Mouse (Mus musculus) liver, embryonic 18 days (tissue): ENCODE measurements around the gene Naa80. TPM values are rescaled to one million over a fixed set of nuclear protein-coding genes. Genes with fewer than 3 reads are reported as not detected.

ENCODE experiments used
- polyA plus RNA-seq: library from polyadenylated mRNA; depleted of rRNA; stranded (reverse); fragments of >200 nt; gene quantifications from 2 replicates; pipeline ENCODE4 v1.2.3, GENCODE M21; 2012; rRNA removed

The Naa80 gene
- 14.5 and 16.0 TPM in 2 replicates for polyA plus RNA-seq

GRCm38 (mm10) chr9:107578587-107578986 is at the start of gene Naa80:
Naa80 (plus strand) TSS chr9:107578887.

DNA sequence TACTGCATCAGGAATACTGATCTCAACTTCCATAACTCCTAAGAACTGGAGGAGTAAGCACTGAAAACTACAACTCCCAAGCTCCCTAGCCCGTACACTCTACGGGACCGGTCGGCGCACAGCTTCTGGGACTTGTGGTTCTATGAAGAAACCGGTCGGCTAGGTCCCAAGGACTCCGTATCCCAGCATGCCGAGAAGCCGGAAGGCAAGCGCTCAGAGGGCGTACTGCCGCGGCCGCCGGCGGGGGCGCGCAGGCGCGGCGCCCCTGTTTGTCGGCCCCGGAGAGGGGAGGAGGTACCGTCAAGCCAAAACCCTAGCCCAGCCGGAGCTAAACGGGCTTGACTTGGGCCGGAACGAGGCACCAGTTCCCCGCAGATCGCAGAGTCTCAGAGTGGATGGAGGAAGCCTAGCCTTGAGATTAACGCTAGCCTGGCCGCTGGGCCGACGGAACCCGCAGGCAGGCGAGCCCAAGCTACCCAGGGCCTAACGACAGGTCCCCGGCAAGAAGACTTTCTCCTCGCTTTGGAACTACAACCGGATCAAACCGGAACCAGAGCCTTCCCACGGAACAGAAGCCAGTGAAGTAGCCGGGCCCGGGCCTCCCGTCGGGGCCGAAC is 44.8 kb upstream of the Naa80 start, which contains the start of gene Tmem115:
TSS of gene Tmem115 (plus strand) at position 155 of the 617 bp plus-strand sequence.

DNA sequence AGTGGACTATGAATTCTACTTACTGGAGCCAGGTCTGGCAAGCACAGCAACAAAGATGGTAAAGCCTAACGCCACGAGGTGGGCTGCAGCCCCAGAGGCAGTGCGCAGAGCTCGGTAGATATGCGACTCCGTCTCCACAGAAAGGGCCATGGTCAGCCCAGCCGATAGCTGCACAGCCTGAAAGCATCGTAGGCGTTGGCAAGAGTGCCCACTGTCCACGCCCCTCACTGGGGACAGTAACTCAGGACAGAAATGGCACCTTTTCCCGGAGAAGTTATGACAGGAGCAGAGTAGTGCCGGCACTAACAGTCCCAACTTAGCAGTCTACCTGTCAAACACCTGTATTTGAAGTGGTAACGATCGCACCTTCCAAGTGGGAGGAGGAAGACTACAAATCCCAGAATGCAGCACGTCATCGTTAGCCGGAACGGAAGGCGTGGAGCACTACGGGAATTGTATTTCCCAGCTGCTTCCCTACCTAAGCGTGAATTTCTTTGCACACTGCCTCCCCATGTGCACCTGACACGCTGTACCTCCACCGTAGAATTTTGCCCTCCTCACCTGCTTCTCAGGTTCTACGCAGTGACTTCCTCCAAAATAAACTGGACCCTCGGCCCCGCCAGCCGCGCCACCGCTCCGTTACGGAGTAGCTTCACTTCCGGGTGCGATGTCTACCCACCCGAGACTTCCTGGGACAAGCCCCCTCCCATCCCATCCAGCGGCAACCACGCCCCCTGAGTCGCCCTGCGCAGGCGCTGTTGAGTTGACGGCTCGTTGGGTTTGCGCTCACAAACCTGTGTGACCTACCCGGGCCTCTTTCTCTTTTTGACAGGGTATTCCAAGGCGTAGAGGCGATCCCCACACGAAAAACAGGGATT is 37.0 kb upstream of the Naa80 start, which contains the start of the genes Cyb561d2 and Nprl2:
TSS of gene Cyb561d2 (minus strand) at position 720 of the 878 bp plus-strand sequence.
TSS of gene Nprl2 (plus strand) at position 753 of the 878 bp plus-strand sequence.

GRCm38 (mm10) chr9:107547026-107547425 is 31.7 kb upstream of the Naa80 start, which contains the start of gene Zmynd10:
Zmynd10 (plus strand) TSS chr9:107547298.

GRCm38 (mm10) chr9:107551117-107551889 is 27.4 kb upstream of the Naa80 start, which contains the start of gene Rassf1:
Rassf1 (plus strand) TSS chr9:107551555.

DNA sequence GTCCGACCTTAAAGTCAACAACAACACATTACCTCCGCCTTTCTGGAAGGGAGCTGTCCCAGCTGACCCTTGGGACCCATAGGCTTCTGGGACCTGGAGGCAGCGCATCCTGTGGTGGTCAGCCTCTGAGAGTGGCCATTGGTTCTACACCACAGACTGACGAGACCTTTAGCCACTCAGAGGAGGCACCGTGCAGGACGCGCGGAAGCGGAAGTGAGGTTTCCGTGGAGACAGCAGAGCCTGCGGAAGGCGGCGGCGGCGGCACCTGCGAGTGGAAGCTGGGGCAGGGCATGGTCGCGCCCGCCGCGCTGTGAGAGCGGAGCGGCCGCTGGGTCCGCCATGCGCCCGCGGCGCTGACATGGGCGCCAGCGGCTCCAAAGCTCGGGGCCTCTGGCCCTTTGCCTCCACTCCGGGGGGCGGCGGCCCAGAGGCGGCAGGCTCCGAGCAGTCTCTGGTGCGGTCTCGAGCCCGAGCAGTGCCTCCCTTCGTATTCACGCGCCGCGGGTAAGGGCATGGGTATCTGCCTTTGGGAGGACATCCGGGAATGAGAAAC is 15.6 kb upstream of the Naa80 start, which contains the start of gene Tusc2:
TSS of gene Tusc2 (plus strand) at position 227 of the 553 bp plus-strand sequence.

GRCm38 (mm10) chr9:107567702-107568319 is 10.9 kb upstream of the Naa80 start, which contains the start of gene Hyal2:
Hyal2 (plus strand) TSS chr9:107567945.

DNA sequence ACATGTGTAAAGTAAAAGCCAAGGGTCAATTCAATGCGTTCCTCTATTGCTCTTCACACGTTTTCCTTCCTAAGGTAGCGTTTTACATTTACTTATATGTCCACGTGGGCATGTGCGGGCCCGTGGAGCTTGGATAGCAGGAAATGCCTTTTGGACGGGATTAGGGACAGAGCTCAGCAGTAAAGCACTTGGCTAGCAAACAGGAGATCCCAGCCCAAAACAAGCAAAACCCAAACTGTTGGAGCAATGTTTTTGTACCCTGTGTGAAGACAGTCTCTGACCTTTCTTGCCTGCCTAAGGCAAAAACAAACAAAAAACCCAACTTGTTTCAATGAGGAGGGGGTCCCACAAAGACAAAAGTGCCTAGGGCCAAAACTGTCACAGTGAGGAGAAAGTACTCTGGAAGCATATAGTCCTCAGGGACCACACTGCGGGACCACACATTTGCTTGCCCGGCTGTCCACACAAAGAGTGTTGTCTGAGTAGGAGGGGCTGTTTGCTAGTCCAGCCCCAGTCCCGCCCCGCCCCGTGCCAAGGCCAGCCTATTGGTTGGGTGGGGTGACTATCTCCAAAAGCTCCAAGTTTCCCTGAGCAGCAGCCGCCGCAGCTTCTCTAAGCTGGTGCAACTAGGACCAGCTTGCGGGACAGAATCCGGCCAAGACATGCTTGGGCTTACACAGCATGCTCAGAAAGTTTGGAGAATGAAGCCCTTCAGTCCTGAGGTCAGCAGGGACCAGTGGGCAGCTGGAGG is 2.2 kb upstream of the Naa80 start, which contains the start of gene Hyal1:
TSS of gene Hyal1 (plus strand) at position 571 of the 751 bp plus-strand sequence.

DNA sequence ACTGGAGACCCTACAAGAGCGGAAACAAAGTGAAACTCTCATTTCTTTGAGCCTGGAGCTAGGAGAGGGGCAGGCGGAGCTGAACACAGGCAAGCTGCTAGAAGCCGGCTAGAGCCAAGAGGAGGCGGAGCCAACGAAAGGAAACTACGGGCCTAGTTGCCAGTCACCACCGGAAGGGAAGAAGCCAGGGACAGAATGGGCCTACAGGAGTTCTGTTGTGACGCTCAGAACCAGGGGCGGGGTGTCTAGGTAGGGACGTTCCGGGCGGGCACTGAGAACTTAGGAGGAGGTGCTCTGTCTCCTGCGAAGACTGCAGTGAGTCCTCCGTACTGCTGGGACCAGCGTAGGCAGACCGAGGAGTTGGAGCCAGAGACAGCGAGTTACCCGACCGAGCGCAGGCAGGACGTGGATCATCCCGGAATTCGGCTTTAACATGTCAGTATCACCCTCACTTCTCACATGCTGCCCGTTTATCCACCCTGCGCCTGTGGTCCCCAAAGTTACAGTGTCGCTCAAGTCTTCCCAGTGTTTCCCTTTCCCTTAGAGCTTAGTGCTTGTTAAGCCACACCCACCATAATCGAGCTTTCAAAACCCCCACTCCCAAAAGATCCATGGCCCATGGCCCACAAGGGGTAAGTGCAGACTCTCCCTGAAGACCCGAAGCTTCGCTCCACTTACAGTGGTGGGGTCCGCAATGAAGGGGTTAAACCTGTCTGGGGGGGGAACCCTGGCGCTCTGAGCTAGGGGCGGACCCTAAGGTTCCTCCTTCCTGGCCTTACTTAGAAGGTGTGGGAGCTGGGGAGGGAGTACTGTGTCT is 2.0 kb downstream of the Naa80 start, which contains the start of gene Hyal3:
TSS of gene Hyal3 (plus strand) at position 318 of the 817 bp plus-strand sequence.

DNA sequence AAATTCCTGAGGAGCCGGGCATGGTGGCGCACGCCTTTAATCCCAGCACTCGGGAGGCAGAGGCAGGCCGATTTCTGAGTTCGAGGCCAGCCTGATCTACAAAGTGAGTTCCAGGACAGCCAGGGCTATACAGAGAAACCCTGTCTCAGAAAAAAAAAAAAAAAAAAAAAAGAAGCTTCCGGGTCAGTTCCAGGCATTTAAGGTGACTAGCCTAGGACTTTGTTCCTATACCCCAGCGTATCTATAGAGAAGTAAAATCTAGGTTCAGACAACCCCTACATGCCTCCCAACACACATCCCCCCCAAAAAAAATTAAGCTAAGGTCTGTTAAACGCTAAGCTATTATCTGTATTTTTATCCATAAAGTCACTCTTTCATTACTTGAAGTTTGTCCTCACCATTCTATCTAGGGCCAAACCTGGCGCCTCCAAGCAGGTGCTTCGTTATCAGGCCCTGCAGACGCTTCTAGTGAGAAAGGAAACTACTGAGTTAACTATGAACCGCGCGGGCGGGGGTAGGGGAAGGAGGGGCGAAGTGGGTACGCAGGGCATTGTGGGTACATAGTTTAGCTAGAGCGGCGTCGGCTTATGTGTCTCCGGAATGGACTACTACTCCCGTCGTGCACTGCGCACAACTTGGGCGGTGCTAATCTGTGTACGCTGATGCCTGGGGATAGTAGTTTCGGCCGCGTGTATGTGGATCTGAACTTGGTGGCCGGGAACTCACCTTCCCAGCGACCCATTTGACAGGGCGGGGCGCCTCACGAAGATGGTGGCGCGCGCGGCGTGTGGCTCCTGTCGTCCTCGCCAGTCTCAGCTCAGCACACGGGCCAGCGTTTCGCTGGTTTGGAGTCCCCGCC is 8.5 kb downstream of the Naa80 start, which contains the start of gene Ifrd2:
TSS of gene Ifrd2 (plus strand) at position 669 of the 859 bp plus-strand sequence.

GRCm38 (mm10) chr9:107608741-107609432 is 30.2 kb downstream of the Naa80 start, which contains the start of gene Sema3b:
Sema3b (minus strand) TSS chr9:107609229.

Other genes with a start within 250 kb of the Naa80 start
- gene Hemk1, start 240.5 kb upstream of the Naa80 start, polyA plus RNA-seq, result 4.6 and 6.8 TPM in 2 replicates
- gene 6430571L13Rik, start 238.3 kb upstream of the Naa80 start, polyA plus RNA-seq, result 0.15 and 0.17 TPM in 2 replicates
- 0.03 and 0.04 TPM in 2 replicates for gene Cacna2d2, start 179.3 kb upstream of the Naa80 start, polyA plus RNA-seq
- 10.7 and 10.8 TPM in 2 replicates for gene Tmem115, start 44.9 kb upstream of the Naa80 start, polyA plus RNA-seq
- gene Cyb561d2, start 36.7 kb upstream of the Naa80 start, polyA plus RNA-seq, result 12.1 and 12.2 TPM in 2 replicates
- gene Nprl2, start 36.7 kb upstream of the Naa80 start, polyA plus RNA-seq, result 12.5 and 13.9 TPM in 2 replicates
- gene Zmynd10, start 31.6 kb upstream of the Naa80 start, polyA plus RNA-seq, result 2.0 and 4.2 TPM in 2 replicates
- 16.5 and 18.0 TPM in 2 replicates for gene Rassf1, start 27.3 kb upstream of the Naa80 start, polyA plus RNA-seq
- 18.8 and 19.4 TPM in 2 replicates for gene Tusc2, start 15.6 kb upstream of the Naa80 start, polyA plus RNA-seq
- 37.6 and 38.7 TPM in 2 replicates for gene Hyal2, start 10.9 kb upstream of the Naa80 start, polyA plus RNA-seq
- 2.0 and 2.7 TPM in 2 replicates for gene Hyal1, start 2.0 kb upstream of the Naa80 start, polyA plus RNA-seq
- 0.55 and 0.59 TPM in 2 replicates for gene Hyal3, start 1.9 kb downstream of the Naa80 start, polyA plus RNA-seq
- 80.9 and 85.5 TPM in 2 replicates for gene Ifrd2, start 8.8 kb downstream of the Naa80 start, polyA plus RNA-seq
- 0.89 and 2.0 TPM in 2 replicates for gene Sema3b, start 30.3 kb downstream of the Naa80 start, polyA plus RNA-seq
- gene Gnai2, start 56.5 kb downstream of the Naa80 start, polyA plus RNA-seq, result 135 and 153 TPM in 2 replicates
- gene Slc38a3, start 90.6 kb downstream of the Naa80 start, polyA plus RNA-seq, result 291 and 302 TPM in 2 replicates
- 0.65 and 0.76 TPM in 2 replicates for gene Gnat1, start 100.8 kb downstream of the Naa80 start, polyA plus RNA-seq
- gene Sema3f, start 131.6 kb downstream of the Naa80 start, polyA plus RNA-seq, result 3.5 and 4.9 TPM in 2 replicates
- 33.4 and 38.1 TPM in 2 replicates for gene Rbm5, start 192.1 kb downstream of the Naa80 start, polyA plus RNA-seq